Mouse (Mus musculus): Measurements from ENCODE around the gene Bcar3.
"Not testable (repeated sequence)": the region's sequence is repeated elsewhere in the genome, so short reads cannot be mapped to it uniquely, and the experiment has no call there.

Gene Bcar3

DNA sequence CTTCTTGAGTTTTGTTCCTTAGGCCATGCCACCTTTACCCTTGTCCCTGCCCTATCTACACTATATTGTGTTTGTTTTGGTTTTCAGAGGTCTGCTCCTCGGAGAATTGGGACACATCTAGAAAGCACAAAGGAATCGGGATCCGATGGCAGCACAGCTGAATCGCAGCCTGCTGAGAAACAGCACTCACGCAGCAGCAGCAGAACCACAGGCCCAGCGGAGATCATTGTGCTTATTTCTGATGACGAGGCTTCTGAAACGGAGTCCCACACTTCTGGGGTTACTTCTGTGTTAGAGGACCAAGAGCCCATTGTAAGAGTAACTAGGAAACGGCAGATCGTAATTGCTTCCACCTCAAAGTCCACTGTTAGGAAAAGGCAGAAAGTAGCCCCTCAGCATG, 18.8 kb upstream of the Bcar3 start:
- Histone ChIP-seq H3K36me3 (ENCODE audit: control insufficient read depth, insufficient read depth, low read length, poor library complexity, severe bottlenecking) (peaks cover 10% of the 10 kb centered on the region), H3K27me3 (ENCODE audit: control insufficient read depth, insufficient read depth, low read length, poor library complexity, severe bottlenecking) (no peaks in the 10 kb centered on the region)
- DNase-seq (ENCODE audit: low read depth, low spot score), result no peak

DNA sequence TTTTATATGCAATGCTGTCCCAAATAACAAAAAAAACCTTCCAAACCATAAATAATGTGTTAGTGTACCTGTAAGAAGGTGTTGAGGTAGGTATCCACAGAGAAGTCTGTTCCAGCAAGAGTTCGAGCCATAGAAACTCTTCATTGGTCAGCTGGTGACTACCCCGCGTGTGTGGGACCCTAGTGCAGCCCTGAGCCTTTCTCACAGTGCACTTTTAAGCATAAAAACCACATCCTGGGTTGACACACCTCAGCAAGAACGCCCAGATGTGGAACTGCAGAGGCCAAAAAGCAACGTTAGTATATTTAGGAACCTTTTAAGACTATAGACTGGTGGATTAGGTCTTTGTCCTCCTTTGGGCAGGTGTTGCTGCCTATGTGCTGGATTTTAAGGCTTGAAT, 6.7 kb upstream of the Bcar3 start:
- Histone ChIP-seq H3K27me3 (ENCODE audit: control insufficient read depth, insufficient read depth, low read length, poor library complexity, severe bottlenecking) (no peaks in the 10 kb centered on the region; the same call in 1 of the 2 replicates), H3K36me3 (ENCODE audit: control insufficient read depth, insufficient read depth, low read length, poor library complexity, severe bottlenecking) (peaks cover 3% of the 10 kb centered on the region; the same call in 1 of the 2 replicates)
- DNase-seq (ENCODE audit: low read depth, low spot score), result peak; percentile 33

DNA sequence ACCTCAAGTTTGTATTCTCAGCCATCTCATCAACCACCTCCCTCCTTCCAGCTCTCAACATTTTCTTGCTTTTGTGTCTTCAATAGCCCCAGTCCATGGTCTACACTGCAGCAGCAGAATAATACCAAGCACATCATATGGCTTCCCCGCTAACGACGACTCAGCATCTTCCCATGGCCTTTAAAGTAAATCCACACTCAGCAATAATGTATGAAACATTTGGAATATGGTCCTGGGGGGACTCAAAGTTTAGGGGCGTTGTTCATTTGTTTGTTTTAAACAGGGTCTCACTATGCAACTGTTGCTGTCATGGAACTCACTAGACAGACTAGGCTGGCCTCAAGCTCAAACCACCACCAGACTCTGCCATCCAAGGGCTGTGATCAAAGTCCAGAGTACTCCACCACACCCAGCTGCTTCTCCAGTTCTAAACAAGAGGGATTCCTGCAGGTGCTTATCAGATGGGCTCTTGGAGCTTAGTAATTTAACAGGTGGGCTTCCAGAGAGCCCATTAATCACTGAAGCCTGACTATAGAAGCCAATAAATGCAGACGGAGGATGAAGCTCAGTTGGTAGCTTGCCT, 5.2 kb upstream of the Bcar3 start:
- Histone ChIP-seq H3K27me3 (ENCODE audit: control insufficient read depth, insufficient read depth, low read length, poor library complexity, severe bottlenecking) (no peaks in the 10 kb centered on the region), H3K36me3 (ENCODE audit: control insufficient read depth, insufficient read depth, low read length, poor library complexity, severe bottlenecking) (peaks cover 3% of the 10 kb centered on the region; the same call in 1 of the 2 replicates)
- DNase-seq (ENCODE audit: low read depth, low spot score), result no peak

DNA sequence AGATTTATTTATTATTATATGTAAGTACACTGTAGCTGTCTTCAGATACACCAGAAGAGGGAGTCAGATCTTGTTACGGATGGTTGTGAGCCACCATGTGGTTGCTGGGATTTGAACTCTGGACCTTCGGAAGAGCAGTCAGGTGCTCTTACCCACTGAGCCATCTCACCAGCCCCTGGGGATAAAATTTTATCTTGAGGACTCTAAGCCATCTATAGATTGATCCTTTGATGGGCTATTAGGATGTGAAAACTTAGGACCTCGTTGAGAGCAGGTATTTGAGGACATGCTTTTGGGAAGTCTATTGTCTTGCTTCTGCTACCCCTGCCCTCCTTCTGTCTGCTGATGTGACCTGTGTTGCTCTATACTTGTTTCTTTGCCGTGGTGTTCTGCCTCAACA, 4.6 kb upstream of the Bcar3 start:
- H3K27me3 ChIP-seq (ENCODE audit: control insufficient read depth, insufficient read depth, low read length, poor library complexity, severe bottlenecking); DNase-seq (ENCODE audit: low read depth, low spot score); H3K36me3 ChIP-seq (ENCODE audit: control insufficient read depth, insufficient read depth, low read length, poor library complexity, severe bottlenecking): not testable (repeated sequence)

GRCm38 (mm10) chr3:122290696-122291095, 3.2 kb upstream of the Bcar3 start:
- Histone ChIP-seq H3K27me3 (ENCODE audit: control insufficient read depth, insufficient read depth, low read length, poor library complexity, severe bottlenecking) (no peaks in the 10 kb centered on the region), H3K36me3 (ENCODE audit: control insufficient read depth, insufficient read depth, low read length, poor library complexity, severe bottlenecking) (no peaks in the 10 kb centered on the region; the same call in 1 of the 2 replicates)
- peak; percentile 24 for DNase-seq (ENCODE audit: low read depth, low spot score)

GRCm38 (mm10) chr3:122291828-122292227, 2.1 kb upstream of the Bcar3 start:
- Histone ChIP-seq H3K36me3 (ENCODE audit: control insufficient read depth, insufficient read depth, low read length, poor library complexity, severe bottlenecking) (no peaks in the 10 kb centered on the region), H3K27me3 (ENCODE audit: control insufficient read depth, insufficient read depth, low read length, poor library complexity, severe bottlenecking) (no peaks in the 10 kb centered on the region)
- no peak for DNase-seq (ENCODE audit: low read depth, low spot score)

DNA sequence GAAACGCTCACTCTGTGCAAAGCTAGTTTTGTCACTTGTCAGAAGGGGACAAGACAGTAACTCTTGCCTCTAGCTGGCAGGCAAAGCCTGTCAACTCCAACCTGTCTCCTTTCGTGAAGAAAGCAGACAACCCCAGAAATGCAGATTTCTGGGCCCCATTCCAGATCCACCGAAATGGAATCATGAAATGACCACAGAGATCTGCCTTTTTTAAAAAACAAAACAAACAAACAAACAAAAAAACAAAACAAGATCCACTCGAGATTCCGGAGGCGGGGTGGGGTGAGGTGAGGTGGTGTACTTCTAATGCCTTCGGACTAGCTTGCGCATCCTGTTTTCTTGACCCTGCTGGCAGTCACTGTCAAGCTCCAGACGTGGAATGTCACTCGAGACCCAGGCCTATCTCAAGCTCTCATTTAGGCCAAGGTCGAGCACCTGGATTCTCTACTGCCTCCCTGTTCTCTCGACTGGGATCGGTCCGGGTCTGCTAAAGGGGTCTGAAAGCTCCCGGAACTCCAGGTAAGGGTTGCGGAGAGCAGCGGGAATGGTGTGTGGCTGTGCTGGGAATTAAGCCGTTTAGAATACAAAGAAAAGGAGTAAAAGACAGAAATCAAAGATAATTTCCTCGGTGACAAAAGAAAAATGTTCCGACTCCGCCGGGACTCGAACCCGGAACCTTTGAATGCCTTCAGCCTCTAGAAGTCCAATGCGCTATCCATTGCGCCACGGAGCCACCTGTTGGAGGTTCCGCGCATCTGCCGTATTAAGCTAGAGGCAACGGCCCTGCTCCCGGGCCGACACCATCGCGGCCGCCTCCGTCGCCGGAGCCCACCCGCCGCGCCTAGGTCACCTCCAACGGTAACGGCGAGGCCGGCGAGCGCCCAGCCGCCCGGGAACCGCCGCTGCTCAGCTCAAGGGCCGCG, 1.4 kb upstream of the Bcar3 start:
- DNase-seq (ENCODE audit: low read depth, low spot score), result peak; percentile 96
- Histone ChIP-seq H3K36me3 (ENCODE audit: control insufficient read depth, insufficient read depth, low read length, poor library complexity, severe bottlenecking) (no peaks in the 10 kb centered on the region), H3K27me3 (ENCODE audit: control insufficient read depth, insufficient read depth, low read length, poor library complexity, severe bottlenecking) (no peaks in the 10 kb centered on the region)

DNA sequence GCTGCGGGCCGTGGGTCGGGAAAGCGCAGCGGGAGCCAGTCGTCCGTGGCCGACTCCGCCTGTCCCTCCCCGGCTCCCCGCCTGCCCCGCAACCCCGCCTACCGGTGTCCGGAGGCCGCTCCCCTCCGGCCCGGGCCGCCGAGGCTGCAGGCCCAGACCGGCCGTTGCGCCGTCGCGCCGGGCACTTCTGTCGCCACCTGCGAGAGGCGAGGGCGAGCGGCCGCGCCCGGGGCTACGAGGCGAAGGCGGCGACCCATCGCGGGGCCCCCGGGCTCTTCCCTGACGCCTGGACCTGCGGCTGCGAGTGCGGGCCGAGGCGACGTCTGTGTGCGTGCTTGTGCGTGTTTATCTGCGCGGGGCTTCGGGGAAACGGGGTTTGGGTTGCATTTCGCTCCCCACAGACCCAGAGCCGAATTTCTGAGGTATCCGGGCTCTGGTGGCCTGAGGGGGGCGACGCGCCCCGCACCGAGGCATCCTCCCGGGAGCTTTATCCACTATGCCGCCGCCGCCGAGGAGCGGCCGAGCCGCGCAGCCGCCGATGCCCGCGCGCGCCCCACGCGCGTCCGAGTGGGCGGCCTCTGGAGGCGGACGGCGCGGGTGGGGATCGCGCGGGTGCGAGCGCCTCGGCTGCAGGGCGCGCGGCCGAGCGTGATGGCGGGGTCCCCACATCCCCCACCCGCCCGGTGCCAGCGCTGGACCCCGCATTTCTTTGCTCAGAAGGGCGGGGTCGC, 548 bp upstream of the Bcar3 start:
- Histone ChIP-seq H3K36me3 (ENCODE audit: control insufficient read depth, insufficient read depth, low read length, poor library complexity, severe bottlenecking) (no peaks in the 10 kb centered on the region), H3K27me3 (ENCODE audit: control insufficient read depth, insufficient read depth, low read length, poor library complexity, severe bottlenecking) (no peaks in the 10 kb centered on the region)
- DNase-seq (ENCODE audit: low read depth, low spot score), result no peak

- peak; percentile 82 for DNase-seq (ENCODE audit: low read depth, low spot score)
- no peaks in the 10 kb centered on the region for H3K36me3 ChIP-seq (ENCODE audit: control insufficient read depth, insufficient read depth, low read length, poor library complexity, severe bottlenecking)
- H3K27me3 ChIP-seq (ENCODE audit: control insufficient read depth, insufficient read depth, low read length, poor library complexity, severe bottlenecking), result no peaks in the 10 kb centered on the region
Observed at GRCm38 (mm10) chr3:122295511-122295910, 1.6 kb downstream of the Bcar3 start.

DNA sequence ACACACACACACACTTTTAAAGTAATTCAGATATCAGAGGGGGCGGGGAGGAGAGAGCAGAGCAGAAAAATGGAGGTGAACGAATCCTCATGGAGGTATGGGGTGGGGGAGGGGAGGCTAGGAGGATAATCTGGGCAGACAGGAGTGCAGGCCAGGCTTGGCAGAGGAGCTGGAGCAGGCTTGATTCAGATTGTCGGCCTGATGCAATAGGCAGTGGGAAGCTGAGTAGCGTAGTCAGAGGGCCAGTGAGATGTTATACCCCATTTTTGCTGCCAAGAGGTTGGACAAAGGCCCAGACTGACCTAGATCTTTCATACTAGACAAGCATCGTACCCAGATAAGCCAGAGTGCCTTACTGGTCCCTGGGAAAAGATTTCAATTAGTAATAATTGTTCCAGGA, 3.0 kb downstream of the Bcar3 start:
- DNase-seq (ENCODE audit: low read depth, low spot score), result no peak
- H3K27me3 ChIP-seq (ENCODE audit: control insufficient read depth, insufficient read depth, low read length, poor library complexity, severe bottlenecking), result no peaks in the 10 kb centered on the region

DNA sequence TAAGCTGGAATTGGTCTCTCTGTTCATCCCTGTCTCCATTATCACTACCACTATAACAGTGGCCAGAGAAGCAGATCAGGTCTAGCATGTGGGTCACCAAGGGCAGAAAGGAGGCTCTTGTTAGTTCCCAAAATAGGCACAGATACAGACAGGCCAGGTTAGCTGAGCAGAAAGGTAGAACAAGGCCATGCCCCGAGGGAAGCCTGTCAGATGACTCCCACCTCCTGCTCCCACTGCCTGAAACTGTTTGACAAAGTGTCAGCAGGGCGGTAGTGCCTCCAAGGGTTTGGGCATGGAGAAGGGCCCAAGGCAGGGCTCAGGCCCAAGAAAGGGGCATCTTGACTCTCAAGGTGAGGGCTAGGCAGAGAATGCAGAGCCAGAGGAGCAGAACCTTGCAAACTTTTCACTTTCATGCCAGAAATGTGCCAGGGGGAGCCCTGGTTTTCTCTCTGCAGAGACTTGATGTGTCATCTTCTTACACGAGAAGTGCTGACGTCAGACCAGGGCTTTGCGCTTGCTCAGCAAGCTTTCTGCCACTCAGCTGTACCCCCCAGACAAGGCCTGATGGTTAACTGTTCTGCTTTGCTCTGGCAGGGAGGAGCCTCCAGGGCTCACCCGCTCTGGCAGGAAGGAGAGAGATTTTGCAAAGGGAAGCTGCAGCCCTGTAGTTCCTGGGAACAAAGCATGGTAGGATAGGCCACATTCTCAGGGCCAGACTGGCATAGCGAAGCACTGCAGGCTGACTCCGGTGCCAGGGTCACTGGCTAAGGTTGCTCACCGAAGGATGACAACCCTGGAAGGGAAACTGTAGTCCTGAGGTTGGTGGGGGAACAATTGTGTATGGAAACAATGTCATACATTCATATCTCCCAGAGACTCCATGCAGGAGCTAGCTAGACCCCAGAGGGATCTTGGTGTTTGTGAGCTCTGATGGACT, 7.3 kb downstream of the Bcar3 start:
- DNase-seq (ENCODE audit: low read depth, low spot score), result peak; percentile 15
- no peaks in the 10 kb centered on the region for H3K27me3 ChIP-seq (ENCODE audit: control insufficient read depth, insufficient read depth, low read length, poor library complexity, severe bottlenecking)

More for the DNA sequence above, 3.0 kb downstream of the Bcar3 start:
- H3K36me3 ChIP-seq (ENCODE audit: control insufficient read depth, insufficient read depth, low read length, poor library complexity, severe bottlenecking), result no peaks in the 10 kb centered on the region

DNA sequence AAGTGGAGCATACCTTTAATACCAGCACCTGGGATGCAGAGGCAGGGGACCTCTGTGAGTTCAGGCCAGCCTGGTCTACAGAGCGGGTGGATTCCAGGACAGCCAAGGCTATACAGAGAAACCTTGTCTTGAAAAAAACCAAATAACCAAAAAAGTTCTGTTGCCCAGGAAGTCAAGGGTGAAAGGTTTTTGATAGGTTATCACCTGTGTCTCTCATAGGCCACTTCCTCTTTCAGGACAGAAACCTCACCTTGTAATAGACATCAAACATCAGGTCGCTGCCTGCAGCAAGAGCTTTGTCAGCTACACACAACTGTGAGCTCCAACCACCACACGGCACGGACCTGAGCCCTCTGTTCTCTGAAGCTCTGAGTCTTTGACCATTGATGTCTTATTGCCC, 10.6 kb downstream of the Bcar3 start:
- H3K27me3 ChIP-seq (ENCODE audit: control insufficient read depth, insufficient read depth, low read length, poor library complexity, severe bottlenecking), result no peaks in the 10 kb centered on the region
- DNase-seq (ENCODE audit: low read depth, low spot score), result peak; percentile 58

More for the DNA sequence above, 7.3 kb downstream of the Bcar3 start:
- H3K36me3 ChIP-seq (ENCODE audit: control insufficient read depth, insufficient read depth, low read length, poor library complexity, severe bottlenecking), result no peaks in the 10 kb centered on the region

GRCm38 (mm10) chr3:122307894-122308671, 14.1 kb downstream of the Bcar3 start:
- Histone ChIP-seq H3K36me3 (ENCODE audit: control insufficient read depth, insufficient read depth, low read length, poor library complexity, severe bottlenecking) (no peaks in the 10 kb centered on the region), H3K27me3 (ENCODE audit: control insufficient read depth, insufficient read depth, low read length, poor library complexity, severe bottlenecking) (no peaks in the 10 kb centered on the region)
- DNase-seq (ENCODE audit: low read depth, low spot score), result peak; percentile 26

More for the DNA sequence above, 10.6 kb downstream of the Bcar3 start:
- no peaks in the 10 kb centered on the region for H3K36me3 ChIP-seq (ENCODE audit: control insufficient read depth, insufficient read depth, low read length, poor library complexity, severe bottlenecking)
